Mouse (Mus musculus): ENCODE results near the gene Retsat.
A peak's percentile ranks its signal among the peaks of the same experiment; 100 is the strongest.

Gene Retsat

DNA sequence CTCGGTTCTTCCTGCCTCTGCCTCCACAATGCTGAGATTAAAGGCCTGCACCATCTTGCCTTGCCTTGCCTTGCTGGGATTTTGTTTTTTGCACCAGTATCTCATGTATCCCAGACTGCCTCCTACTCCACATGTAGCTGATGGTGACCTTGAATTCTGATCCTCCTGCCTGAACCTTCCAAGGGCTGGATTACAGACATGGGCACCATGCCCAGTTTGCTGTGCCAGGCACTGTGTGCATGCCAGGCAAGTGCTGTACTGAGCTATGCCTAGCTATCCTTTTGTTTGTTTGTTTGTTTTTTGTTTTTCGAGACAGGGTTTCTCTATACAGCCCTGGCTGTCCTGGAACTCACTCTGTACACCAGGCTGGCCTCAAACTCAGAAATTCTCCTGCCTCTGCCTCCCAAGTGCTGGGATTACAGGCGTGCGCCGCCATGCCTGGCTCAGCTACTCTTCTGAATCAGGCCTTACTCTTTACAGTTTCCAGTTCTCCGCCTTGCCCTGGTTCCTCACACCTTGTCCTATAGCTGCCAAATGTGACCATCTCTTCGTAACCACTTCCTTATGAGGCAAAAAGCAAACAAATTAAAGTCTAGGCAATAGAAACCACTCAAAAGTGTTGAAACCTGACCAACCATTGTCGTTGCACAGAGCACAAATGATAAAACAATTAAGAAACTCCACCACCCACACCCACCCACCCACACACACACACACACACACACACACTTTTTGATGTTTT is 25.6 kb downstream of the Retsat start:
- DNase-seq (ENCODE audit: low read depth): no peak

DNA sequence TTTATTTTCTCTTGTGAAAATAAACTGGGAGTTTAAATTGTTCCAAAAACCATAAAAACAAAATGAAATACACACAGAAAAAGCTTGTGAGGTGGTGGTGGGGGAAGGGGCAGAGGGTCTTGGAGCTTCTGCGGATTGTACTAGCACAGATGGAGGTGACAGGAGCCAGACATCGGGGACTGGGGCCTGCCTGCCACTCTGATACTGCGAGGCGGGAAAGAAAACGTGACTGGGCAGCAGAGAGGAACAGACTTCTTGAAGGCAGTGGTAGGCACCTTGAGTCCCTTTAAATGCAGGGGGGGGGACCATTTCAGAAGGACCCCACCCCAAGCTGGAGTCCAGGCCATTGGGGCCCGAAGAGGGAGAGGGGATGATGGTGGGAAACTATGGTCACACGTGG is 28.1 kb downstream of the Retsat start:
- no peak for DNase-seq (ENCODE audit: low read depth)

DNA sequence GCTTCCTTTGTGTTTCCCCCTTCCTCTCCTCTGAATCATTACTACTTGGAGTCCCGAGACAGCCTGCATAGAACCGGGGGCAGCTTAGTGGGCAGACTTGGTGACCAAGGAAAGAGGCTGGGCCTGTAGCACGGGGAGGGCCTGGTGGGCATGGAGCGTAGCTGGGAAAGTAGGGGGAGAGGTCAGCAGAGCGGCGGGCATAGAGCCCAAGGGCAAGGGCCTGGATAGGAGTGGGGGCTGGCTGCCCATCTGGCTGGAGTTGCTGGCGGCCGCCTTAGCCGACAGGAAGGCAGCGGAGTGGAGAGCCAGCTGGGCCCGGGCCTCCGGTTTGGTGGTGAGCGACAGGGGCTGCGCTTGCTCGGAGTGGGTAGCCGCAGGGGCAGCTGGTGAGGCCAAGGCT is 29.0 kb downstream of the Retsat start:
- DNase-seq (ENCODE audit: low read depth): no peak

DNA sequence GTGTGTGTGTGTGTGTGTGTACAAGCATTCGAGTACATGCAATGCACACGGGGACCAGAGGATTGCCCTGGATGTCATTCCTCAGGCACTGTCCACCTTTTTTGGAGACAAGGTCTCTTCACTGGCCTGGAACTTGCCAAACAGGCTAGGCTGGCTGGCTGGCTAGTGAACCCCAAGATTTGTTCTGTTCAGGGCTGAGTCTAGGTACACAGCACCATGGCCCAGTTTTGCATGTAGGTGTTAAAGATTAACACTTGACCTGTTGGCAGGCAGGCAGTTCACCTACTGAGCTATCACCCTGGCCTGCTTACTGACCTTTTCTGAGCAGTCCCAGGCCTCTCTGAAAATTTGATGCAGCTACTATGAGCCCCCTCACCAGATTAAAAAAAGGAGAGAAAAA is 32.1 kb downstream of the Retsat start:
- DNase-seq (ENCODE audit: low read depth): no peak

DNA sequence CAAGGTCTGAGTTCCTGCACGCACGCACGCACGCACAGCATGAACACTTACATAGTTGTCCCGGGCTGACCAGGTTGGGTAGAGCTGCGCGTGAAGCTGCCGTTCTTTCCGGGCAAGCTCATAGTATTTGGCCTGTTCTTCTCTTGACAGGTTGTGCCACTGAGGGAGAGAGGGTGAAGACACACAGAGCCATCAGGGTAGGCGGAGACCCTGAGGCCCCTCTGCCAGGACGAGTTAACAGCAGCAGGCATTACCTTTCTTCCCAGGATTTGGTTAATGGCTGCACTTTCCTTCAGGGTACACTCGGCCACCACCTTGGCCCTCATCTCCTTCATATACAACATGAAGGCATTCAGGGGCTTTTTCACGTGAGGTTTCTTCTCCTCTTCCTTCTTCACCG is 32.7 kb downstream of the Retsat start:
- DNase-seq (ENCODE audit: low read depth): no peak

DNA sequence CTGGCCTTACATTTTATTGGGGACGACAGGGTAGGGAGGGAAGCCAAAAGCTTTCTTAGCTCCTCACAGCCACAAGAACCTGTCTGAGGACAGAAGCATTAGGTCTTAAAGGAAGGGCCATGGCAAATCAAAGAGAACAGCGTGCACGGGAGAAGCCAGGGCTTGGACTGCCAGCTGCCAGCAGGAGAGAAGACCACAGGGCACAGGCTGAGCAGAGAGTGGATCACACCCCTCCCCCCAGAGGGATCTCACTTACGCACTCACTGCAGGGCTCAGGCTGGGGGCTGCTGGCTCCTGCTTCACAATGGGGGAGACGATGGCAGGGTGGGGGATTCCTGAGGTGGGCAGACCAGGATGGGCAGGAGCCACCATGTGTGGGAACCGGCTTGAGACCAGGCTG is 33.4 kb downstream of the Retsat start:
- DNase-seq (ENCODE audit: low read depth): no peak

DNA sequence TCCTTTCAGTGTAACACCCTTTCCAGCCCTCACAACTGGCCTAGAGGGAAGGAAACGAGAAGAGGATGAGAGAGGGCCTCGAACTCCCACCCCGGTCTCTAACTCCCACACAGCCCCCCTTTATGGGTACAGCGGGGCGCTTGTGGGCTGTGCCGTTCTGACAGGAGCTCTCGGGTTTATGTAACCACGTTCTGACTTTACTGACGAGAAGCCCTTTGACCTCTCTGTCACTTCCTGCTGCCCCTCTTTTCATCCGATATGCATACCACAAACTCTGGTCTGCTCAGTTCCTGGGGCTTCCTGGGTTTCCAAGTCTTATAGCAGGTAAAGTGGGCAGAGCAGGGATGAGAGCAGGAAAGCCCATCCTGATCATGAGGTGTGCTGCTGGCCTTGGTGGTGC is 36.0 kb downstream of the Retsat start:
- no peak for DNase-seq (ENCODE audit: low read depth)

DNA sequence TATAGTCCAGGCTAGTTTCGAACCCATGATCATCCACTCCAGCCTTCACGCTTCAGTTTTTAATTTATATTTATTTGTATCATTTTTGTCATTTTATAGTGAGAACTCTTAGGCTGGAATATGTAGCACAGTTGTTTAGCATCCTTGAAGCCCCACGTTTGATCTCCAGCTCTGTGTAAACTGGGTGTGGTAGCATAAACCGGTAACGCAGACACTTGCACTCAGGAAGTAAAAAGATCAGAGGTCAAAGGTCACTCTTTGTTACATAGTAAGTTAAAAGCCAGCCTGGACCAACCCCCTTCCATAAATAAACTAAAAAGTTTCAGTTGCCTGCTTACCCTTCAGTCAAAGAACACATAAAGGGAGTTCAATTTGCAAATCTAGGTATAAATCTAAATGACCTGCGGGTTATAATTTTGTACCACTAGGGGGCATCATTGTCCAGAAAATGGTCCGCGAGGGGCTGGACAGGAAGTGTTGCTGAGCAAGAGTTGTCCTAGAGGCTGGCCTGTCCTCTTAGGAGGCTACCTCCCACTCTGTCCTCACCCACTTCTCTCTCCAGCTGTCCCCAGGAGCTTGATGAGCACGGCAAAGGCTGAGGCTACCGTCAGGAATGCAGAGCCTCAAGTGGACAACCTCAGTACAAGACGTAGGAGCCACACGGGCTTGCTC is 37.6 kb downstream of the Retsat start:
- DNase-seq (ENCODE audit: low read depth): no peak

DNA sequence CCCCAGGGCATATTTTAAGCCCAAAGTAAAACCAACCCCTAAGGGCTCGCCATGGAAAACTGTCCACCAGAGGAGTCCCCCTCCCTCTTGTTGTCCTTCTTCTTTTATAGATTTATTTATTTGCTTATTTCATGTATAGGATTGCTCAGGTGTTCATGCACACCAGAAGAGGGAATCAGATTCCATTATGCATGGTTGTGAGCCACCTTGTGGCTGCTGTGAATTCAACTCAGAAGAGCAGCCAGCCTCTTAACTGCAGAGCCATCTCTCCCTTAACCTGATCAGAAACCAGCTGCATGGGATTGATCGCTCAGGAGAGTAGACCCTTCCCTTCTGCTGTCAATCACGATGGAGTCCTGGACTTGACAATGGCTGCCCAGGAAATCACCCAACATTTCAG is 38.7 kb downstream of the Retsat start:
- no peak for DNase-seq (ENCODE audit: low read depth)

DNA sequence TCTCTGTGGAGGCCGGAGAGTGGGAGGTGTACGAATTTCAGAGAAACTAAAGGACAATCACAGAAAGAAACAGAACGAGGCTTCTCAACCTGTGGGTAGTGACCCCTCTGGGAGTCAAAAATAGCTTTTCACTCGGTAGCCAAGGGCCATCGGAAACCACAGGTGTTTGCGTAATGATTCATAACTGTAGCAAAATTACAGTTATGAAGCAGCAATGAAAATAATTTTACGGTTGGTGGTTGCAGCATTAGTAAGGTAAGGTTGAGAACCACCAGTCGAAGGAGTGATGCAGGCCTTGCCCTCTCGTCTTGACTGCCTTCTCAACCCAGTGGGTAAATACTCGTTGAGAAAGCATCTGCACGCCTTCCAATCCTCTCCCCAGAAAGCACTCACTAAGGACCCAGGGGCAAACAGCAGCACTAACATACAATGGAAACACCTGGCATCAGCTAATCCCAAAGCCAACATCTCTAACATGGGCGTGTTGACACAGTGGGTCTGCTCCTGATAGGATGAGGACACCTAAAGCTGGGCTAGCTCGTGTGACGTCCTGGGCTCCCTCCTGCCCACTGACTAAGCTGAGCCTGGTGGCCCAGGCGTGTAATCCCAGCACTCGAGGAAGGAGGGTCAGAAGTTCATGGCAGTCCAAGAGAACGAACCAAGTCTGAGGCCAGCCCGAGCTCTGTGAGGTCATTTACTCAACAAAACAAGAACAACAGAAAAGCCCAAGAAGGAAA is 43.1 kb downstream of the Retsat start:
- no peak for DNase-seq (ENCODE audit: low read depth)

DNA sequence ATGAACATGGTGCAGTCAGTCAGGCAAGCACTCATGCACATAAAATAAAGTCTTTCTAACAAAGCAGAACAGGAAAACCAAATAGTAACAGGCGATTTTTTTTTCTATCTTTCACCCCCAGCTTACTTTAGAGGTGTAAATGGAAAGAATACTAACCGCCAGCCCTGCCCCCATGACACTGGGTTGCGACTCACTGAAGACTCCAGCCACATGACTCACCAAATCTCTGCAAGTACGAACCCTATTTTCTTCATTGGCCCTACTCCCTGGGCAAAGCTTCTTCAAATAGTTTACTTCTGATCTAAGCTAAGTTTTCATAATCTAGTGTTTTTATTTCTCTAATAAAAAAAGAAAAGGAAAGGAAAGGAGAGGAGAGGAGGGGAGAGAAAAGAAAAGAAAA is 46.3 kb downstream of the Retsat start:
- no peak for DNase-seq (ENCODE audit: low read depth)

DNA sequence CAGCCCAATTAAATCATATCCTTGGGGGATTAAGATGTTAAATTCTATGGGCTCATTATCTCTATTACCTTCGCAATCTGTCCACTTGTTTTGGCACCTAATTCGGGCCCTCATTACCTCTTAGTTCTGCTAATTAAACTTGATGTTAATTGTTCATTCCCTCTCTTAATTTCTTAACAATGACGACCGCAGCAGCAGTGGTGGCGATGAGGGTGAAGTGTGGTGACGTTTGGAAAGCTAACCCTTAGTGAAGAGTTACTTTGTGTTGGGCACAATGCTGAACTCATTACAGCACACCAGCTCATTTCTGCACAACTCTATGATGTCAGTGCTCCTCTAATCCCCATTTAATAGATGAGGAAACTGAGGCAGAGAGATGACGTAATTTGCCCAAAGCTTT is 47.1 kb downstream of the Retsat start:
- DNase-seq (ENCODE audit: low read depth): no peak

DNA sequence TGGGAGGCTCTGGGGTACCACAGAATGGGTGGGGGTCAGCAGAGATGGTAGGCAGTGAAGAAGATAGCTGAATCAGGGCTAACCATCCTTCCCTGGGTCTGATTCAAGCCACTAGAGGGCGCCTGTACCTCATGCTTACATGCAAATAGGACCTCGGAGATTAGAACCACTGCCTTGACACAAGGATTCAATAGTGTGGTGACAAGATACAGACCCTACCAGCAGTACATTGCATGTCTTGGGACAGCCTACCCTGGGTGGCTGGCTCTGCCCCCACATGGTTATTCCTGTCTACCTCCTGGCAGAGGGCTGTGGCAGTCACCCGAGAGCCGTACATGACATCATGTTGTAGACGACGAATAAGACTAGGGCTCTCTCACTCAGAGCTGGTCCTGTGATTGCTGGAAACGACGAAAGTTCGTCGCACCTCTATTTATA is 49.1 kb downstream of the Retsat start:
- peak; percentile 30 for DNase-seq (ENCODE audit: low read depth)

DNA sequence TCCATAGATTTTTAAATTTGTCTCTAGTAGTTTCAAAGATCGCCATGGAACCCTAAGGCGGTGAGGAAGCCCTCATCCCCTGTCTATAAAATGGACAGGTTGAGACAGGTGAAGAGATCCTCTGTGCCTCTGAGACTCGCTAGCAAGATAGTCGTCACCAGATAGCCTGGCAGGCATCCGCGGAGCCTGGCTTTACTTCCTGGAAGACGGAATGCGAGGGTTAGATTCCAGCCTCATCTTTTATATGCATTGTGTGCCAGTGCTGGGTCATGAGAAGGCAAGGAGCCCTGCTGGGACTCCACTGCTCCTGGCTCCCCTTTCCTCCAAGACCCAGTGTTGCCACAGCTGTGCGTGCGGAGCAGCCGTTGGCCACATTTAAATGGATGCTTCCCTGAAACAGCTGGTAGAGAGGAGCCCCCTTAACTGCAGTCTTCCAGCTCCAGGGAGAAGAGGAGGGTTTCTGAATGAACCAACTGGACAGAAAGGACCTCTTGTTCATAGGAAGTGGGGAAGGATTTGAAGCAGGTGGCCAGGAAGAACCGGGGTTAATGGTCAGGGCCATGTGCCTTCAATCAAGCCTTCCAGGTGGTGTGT is 49.8 kb downstream of the Retsat start:
- DNase-seq (ENCODE audit: low read depth): no peak

DNA sequence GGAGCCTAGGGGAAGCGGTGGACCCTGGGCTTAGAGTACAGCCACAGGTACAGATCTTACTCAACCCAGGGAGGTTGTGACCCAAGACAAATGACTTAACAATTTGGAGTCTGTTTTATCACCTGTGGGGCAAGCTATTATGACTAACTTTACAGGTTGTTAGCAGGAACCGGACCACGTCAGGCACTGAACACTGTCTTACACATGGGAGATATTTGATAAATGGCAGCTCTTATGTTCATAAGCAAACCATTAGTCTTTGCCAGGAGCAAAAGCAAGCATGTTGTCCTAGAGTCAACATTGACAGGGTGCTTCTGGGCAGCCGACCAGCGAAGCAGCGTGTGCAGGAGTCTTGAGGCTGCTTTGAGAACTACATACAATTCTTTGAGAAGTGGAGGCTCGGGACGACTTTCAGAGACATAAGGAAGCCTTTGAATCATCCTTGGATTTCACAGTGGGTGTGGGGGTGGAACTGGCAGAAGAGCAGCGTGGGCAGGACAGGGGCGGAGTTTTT is 52.1 kb downstream of the Retsat start:
- DNase-seq (ENCODE audit: low read depth): no peak

DNA sequence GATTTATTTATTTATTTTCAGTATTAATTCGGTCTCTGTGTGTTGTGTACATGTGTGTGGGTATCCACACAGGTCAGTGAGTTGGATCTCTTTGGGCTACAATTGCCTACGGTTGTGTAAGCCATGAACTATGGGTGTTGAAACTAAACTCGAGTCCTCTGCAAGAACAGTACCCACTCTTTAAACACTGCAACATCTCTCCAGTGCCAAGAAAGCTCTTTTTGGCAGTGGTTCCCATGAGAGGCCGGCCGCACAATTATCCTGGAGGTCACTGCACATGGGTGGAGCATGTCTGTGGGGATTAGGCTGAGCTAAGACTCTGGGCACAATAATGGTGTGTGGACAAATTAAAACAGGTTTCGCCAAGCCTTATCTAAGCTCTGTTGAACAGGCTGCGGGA is 55.1 kb downstream of the Retsat start:
- DNase-seq (ENCODE audit: low read depth): no peak

DNA sequence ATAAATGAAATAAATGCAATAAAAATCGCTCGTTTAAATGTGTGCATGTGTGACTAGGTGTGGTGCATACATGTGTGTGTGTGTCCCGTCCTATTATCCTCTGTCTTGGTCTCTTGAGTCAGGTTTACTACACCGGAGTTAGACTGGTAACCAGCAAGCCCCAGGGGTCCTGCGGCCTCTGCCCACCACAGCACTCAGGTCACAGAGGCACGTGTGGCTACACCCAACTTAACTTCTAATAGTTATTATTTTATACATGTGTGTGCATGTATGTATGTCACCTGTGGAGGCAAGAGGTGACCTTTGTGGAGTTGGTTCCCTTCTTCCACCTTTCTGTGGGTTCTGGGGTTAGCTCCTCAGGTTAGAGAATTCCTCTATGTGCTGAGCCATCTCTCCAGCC is 56.1 kb downstream of the Retsat start:
- DNase-seq (ENCODE audit: low read depth): no peak

DNA sequence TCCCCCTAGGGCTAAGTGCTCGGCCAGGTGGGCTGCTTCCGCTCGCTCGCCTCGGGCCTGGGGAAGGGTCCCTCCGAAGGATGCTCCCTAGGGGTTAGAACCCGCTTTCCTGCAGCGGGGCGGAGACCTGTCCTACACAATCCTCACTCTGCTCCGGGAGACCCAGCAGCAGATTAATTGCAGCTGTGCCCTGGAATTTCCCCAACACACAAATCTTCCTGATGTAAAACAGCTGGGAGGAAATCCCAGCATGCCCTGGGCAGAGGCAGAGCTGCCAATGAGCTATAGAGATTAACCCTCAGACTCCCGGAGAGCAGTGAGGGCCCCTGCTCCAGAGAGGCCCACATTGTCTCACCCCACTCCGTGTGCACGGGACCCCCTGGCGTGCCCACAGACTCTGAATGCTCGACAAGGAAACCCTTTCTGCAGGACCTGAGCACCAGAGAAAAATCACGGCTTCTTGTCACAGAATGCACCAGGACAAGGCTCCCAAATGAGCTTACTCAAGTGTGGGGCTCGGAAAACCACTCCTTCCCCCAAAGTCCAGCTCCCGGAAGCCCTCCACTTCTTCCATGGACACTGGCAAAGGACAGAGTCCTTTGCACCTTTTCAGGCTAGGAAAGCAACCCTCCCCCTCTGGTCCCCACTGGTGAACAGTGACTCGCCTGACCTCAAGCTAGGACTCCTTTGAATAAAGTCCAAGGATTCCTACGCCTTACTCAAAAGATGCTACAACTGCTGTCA is 57.2 kb downstream of the Retsat start:
- DNase-seq (ENCODE audit: low read depth): no peak

DNA sequence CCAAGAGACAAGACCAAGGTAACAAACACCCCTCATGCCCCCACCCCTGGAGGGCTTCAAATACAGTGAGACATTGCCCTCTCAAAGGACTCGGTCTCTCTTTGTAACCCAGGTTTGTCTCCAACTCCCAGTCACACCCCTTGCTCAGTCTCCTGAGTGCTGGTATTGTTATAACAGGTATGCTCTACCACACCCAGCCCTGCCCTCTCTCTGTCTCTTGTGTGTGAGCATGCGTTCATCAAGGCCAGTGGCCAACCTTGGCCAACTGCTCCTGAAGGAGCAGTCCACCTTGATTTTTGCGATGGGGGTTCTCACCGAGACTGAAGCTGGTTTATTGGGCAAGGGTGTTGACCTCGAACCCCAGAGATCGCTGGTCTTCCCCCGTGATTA is 57.8 kb downstream of the Retsat start:
- no peak for DNase-seq (ENCODE audit: low read depth)

DNA sequence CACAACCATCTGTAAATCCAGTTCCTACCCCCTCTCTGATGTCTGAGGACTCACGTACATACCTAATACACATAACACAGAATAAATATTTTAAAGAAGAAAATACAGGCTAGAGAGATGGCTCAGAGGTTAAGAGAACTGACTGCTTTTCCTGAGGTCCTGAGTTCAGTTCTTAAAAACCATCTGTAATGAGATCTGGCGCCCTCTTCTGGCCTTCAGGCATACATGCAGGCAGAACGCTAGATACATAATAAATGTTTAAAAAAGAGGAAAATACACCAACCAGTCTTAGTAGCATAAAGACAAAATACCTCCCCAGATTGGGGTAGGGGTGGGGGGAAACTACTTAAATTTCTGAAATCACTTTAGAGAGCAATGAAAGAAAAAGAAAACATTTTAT is 59.7 kb downstream of the Retsat start:
- DNase-seq (ENCODE audit: low read depth): peak; percentile 40
